Comparison of ENCODE assay signal across 9 mouse cellular contexts in the genomic region with DNA sequence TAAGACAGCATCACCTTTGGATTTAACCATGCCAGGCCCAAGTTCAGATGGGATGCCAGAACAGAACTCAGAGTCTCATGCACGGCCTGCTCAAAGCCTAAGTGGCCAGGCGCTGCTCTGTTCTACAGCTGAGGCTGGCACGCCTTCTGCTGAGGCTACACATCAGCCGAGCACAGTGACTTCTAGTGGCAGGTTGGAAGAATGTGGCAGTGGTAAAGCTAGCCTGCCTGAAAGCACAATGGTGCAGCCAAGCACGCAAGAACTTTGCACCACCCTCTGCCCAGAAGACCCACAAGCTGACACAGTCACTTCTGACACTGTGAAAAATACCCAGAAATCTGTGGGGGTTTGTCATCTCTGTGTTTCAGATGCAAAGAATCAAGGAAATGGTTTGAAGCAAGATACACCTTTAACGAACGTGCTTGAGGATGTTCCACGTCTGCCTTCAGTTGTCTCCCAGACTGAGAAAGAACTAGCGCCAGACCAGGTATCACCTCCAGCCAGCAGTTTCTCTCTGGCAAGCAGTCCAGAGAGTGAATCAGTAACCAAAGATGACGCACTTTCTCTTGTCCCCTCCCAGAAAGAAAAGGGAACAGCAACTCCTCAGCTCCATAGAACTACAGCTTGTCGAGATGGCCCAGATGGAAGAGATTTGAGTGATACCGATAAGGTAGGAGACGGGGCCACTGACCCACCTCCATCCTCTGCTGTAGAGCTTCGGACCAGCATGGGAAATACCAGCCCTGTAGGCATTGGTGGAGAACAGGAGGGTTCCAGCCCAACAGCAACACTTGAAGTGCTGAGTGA.
A peak's percentile ranks its signal among the peaks of the same experiment; 100 is the strongest.
DNase-seq lines count a peak whose midpoint lies in the region; ATAC-seq and TF ChIP-seq lines count a peak whose summit lies in the region.
"Had no signal": no experiment of that assay in that cellular context is flagged by ENCODE, and none has a peak within 500 bp of the region (broad histone marks: within the 10 kb centered on the region; RNA-seq: fewer than 3 reads in every experiment).

No protein-coding gene starts in this region.

- DNase-seq in hindbrain, postnatal 0 days (ENCODE audit: low spot score), result peak; percentile 12
- peak; percentile 39 for DNase-seq in gastrocnemius, postnatal 14 days
- DNase-seq in kidney, adult 9 months, result peak; percentile 84
- peak; percentile 67 for DNase-seq in lung, postnatal 36 days
- peak; percentile 71 for DNase-seq in yolk sac, embryonic 10.5 days (ENCODE audit: low spot score)
- DNase-seq in frontal cortex, postnatal 25 days (ENCODE audit: low spot score in 2 of 2), result no peak

- 85% methylated on average over 14 of the region's 14 CpGs for WGBS in hindbrain, postnatal 0 days
- whole genome bisulfite sequencing in hindbrain, embryonic 16.5 days, result 90% methylated on average over 14 of the region's 14 CpGs
- WGBS in hindbrain, embryonic 12.5 days, result 87% methylated on average over 14 of the region's 14 CpGs

- intact Hi-C loops in gastrocnemius, postnatal 14 days (cut with DNase I; ENCODE audit: low total_unique reads), result no loop called here

- H3K4me1 ChIP-seq in hindbrain, postnatal 0 days (ENCODE audit: insufficient read depth, low read length), result no peaks in the 10 kb centered on the region
- H3K4me1 ChIP-seq in hindbrain, embryonic 16.5 days (ENCODE audit: control insufficient read depth, insufficient read depth, low read depth, low read length), result no peaks in the 10 kb centered on the region
- no peaks in the 10 kb centered on the region for H3K4me1 ChIP-seq in hindbrain, embryonic 12.5 days

- H3K27ac ChIP-seq in hindbrain, postnatal 0 days, result no peak overlapping the region
- no peak overlapping the region for H3K27ac ChIP-seq in hindbrain, embryonic 16.5 days (ENCODE audit: low read depth, low read length)
- no peak overlapping the region for H3K27ac ChIP-seq in hindbrain, embryonic 12.5 days
- H3K27ac ChIP-seq: limb, embryonic 12.5 days had no signal

- peak; percentile 54 for TF ChIP-seq CTCF in hindbrain, postnatal 0 days (IDR thresholded peaks at IDR 0.05; ENCODE audit: low read depth)

- no peak overlapping the region for H3K4me2 ChIP-seq in hindbrain, postnatal 0 days (ENCODE audit: low read depth, low read length)
- no peak overlapping the region for H3K4me2 ChIP-seq in hindbrain, embryonic 16.5 days (ENCODE audit: low read length)
- no peak overlapping the region for H3K4me2 ChIP-seq in hindbrain, embryonic 12.5 days (replicated peaks)
- H3K4me2 ChIP-seq: limb, embryonic 12.5 days had no signal

- H3K27me3 ChIP-seq in hindbrain, postnatal 0 days (ENCODE audit: insufficient read depth, low read length), result no peaks in the 10 kb centered on the region
- no peaks in the 10 kb centered on the region for H3K27me3 ChIP-seq in hindbrain, embryonic 16.5 days (replicated peaks; ENCODE audit: control insufficient read depth, insufficient read depth, low read length)
- no peaks in the 10 kb centered on the region for H3K27me3 ChIP-seq in hindbrain, embryonic 12.5 days
- H3K27me3 ChIP-seq: limb, embryonic 12.5 days had no signal

- no peak for ATAC-seq in hindbrain, postnatal 0 days
- no peak for ATAC-seq in hindbrain, embryonic 16.5 days
- no peak for ATAC-seq in hindbrain, embryonic 12.5 days (ENCODE audit: low FRiP score)

- H3K9me3 ChIP-seq in hindbrain, postnatal 0 days (ENCODE audit: low read length), result no peaks in the 10 kb centered on the region
- H3K9me3 ChIP-seq in hindbrain, embryonic 16.5 days (ENCODE audit: control insufficient read depth, low read length), result no peaks in the 10 kb centered on the region
- no peaks in the 10 kb centered on the region for H3K9me3 ChIP-seq in hindbrain, embryonic 12.5 days (replicated peaks)
- H3K9me3 ChIP-seq: limb, embryonic 12.5 days had no signal

- no peak overlapping the region for H3K4me3 ChIP-seq in hindbrain, postnatal 0 days (ENCODE audit: low read length)
- no peak overlapping the region for H3K4me3 ChIP-seq in hindbrain, embryonic 16.5 days (ENCODE audit: low read length)
- H3K4me3 ChIP-seq in hindbrain, embryonic 12.5 days, result no peak overlapping the region
- H3K4me3 ChIP-seq: limb, embryonic 12.5 days had no signal

- H3K36me3 ChIP-seq in hindbrain, postnatal 0 days (ENCODE audit: insufficient read depth, low read length), result no peaks in the 10 kb centered on the region
- no peaks in the 10 kb centered on the region for H3K36me3 ChIP-seq in hindbrain, embryonic 16.5 days (ENCODE audit: control insufficient read depth, insufficient read depth, low read length)
- H3K36me3 ChIP-seq in hindbrain, embryonic 12.5 days, result peaks cover 14% of the 10 kb centered on the region; the same call in 1 of the 2 replicates

- H3K9ac ChIP-seq in hindbrain, postnatal 0 days (replicated peaks; ENCODE audit: low read length), result no peak overlapping the region
- H3K9ac ChIP-seq in hindbrain, embryonic 16.5 days (ENCODE audit: low read depth, low read length), result no peak overlapping the region
- H3K9ac ChIP-seq in hindbrain, embryonic 12.5 days, result no peak overlapping the region
- H3K9ac ChIP-seq: limb, embryonic 12.5 days had no signal

Comparison
In these comparisons a context has a peak if more than half of its experiments do, and no peak if none do; other contexts are left out.
1. DNase-seq: peak in hindbrain, postnatal 0 days (single experiment), gastrocnemius, postnatal 14 days (single experiment), kidney, adult 9 months (single experiment), lung, postnatal 36 days (single experiment) and yolk sac, embryonic 10.5 days (single experiment); none in frontal cortex, postnatal 25 days (0 of 2).